Mouse (Mus musculus): Measurements from ENCODE around the gene Adrb1.
A peak's percentile ranks its signal among the peaks of the same experiment; 100 is the strongest.

The Adrb1 gene

DNA sequence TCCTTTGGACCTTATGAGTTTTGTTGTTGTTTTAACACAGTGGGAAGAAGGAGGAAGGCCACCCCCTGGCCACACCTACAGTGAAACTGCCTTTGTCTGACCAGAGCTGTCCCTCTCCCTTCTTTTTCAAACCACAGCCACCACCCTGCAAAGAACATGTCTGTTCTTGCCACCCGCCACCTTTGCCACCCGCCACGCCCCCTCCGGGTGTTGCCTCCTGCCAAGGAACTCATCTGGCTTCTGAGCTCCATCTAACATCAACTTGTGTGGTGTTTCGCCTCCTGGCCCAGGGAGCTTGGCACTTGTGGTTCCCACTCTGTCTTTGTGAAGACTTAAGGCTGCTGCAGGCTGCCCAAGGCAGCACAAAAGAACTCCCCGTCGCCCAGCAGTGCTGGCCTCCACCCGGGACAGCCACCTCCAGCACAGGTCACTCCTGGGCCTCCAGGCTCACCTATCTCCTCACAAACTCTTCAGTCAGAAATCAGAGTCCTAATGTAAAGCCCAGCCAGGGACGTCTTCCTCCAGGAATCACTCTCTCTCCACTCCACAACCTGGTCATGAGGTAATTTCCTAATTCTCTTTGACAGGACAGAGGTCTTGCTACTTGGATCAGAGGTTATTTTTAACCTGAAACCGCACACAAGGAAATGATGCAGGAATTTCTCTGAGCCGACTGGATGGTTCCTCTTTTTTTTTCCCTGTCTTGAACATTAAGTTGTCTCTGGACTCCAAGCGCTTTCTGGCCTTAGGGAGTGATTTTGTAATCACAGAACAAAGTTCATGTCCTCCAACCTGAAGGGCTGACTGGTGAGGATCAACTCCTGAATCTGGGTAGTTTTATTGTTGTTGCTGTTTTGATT, 18.5 kb upstream of the Adrb1 start:
- no peak for DNase-seq (ENCODE audit: low spot score)

DNA sequence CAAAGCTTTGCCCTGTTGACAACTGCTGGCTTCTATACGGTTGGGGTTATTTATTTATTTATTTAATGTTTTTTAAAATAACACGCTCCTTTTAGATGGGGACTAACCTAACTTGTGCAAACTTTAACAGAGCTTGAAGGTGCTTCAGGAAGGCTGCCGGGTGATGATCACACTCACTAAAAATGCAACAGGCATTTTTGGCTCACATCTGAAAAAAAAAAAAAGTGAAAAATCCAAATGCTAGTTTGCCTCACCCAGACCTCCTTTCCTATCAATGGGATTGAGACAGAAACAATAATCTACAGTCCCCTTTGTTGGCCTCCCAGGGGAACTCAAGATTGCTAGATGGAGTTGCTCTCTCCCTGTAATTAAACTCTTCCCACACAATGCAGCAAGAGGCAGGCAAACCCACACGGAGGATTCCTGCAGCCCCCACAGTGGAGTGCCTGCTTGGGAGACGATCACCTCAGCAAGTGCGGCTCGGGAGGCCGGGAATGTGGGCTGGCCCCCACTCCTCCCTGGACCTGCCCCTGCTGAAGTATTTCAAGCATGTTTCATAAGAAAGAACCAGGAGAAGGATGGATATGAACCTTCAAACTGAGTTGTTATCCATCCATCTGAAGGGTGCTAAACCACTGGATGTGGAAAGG, 16.8 kb upstream of the Adrb1 start:
- no peak for DNase-seq (ENCODE audit: low spot score)

DNA sequence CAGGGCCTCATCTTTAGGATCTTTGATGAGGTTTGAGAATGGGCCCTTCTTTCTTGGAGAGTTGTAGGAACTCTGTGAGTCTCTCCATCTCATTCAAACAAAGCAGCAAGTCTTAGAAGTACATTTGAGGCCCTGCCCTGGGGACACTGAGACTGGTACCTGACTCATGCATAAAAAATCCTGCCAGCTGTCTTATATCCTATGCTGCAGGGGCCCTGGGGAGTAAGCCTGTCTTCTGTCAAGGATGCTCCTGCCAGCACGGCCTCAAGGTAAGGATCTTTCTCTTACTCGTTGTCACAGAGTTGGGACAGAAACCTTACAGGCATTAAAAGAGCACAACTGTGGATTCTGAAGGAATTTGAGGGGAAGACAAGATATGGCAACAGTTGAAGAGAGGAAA, 13.2 kb upstream of the Adrb1 start:
- no peak for DNase-seq (ENCODE audit: low spot score)

DNA sequence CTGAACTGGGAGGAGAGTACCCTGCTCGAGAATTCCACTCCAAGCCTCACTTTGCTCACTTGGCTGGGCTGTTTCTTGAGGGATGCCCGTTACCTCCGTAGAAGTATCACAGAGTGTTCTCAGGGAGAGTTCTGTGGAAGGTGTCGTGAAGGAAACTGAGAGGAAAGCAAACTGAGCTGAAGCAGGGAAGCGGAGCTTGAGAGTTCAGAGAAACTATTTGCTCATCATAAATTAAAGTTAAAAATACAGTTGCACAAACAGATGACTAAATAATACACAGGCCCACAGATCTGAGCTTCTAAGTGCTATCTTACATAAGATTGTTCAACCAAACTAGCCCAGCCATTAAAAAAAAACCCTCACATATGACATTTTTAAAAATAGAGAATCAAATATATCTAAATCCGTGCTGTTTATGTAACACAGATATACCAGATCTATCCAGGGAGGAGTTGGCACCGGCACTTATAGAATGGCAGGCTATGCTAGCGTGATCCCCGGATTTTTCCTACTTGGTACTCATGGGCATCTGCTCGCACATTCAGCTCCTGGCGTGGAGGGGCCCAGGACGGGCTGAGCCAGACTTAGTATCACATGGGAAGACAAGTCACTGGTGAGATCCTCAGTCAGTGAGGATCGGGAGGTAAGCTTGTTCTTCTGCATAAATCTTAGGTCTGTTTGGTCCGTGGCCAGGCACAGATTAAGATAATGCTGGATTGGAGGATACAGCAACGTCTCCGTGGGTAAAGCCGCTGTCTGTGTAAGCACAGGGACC, 11.7 kb upstream of the Adrb1 start:
- no peak for DNase-seq (ENCODE audit: low spot score)

DNA sequence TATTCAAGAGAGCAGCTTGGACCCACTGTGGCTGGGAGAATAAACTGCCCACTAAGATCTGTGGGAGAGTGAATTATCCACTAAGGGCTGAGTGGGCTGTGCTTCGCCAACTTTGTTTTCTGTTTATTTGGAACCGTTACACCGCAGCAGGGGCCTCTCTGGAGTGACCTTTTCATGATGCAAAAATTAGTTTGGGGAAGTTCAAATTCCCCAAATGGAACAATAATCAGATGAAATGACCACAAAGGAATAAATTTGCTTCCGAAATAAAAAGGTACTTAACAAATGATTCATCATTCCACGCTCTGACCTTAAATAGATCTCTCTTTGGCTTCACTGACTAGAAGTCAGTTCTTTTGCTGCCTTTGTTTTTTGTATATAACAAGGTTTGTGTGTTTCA, 8.4 kb upstream of the Adrb1 start:
- DNase-seq (ENCODE audit: low spot score): no peak

DNA sequence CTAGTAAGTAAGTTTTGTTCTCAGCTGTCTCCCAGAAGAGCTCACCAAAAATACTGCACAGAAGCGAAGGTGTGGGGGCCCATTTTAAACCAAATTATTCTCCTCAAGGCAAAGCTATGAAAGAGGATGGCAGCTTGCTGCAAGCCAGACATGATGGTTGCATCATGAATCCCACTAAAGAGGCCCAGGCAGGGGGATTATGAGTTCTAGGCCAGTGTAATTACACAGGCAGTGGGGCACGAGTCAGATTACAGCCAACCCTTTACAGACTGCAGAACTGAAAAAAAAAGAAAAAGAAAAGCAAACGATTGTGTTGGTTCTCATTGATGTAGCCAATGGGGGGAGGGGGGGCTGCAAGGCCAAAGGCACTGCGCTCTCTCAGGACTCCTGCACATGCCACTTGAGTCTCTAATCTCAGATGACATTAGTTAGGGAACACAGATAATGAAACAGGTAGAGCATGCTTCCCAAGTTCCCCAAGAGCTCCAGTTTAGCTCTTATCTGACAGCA, 7.3 kb upstream of the Adrb1 start:
- DNase-seq (ENCODE audit: low spot score): no peak

DNA sequence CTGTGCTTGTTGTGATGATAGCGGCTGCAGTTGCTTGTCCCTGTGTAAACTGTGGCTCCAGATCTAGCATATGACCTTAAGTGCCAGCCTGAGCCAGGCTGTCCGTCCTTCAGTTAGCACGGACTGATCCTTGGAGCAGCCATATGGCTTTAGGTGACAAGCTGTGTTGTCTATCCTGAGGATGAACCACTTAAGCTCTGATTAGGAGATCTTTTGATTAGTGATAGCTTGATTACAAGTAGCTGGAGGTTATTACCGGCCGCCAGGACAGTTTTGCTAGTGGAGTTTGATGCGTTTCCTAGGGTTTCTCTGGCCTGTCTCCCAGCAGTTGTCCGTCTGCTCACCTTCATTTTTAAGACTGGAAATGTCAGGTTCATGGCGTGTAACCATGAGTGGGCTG, 4.0 kb upstream of the Adrb1 start:
- DNase-seq (ENCODE audit: low spot score): peak; percentile 13

DNA sequence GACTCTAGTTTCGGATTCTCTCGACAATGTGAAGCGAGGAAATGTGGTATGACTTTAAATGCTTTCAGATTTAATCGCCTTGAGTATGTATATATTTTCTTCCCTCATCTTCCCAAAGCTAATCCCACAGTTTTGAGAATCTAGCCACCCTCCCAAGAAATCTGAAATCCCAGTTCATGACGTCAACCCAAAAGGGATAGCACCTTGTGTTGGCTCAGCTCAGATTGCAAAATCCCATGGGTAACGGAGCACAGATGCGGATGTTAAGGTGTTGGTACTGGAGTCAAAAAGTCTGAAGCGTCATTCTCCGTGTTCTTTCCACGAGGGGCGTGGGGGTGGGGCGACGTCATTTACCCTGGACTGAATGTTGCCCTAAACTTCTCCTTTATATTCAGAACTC, 1.1 kb upstream of the Adrb1 start:
- no peak for DNase-seq (ENCODE audit: low spot score)

DNA sequence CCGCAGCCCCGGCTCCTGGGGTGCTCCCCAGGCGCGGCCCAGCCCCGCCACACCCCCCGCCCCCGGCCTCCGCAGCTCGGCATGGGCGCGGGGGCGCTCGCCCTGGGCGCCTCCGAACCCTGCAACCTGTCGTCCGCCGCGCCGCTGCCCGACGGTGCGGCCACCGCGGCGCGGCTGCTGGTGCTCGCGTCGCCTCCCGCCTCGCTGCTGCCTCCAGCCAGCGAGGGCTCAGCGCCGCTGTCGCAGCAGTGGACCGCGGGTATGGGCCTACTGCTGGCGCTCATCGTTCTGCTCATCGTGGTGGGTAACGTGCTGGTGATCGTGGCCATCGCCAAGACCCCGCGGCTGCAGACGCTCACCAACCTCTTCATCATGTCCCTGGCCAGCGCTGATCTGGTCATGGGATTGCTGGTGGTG, 300 bp downstream of the Adrb1 start:
- no peak for DNase-seq (ENCODE audit: low spot score)

DNA sequence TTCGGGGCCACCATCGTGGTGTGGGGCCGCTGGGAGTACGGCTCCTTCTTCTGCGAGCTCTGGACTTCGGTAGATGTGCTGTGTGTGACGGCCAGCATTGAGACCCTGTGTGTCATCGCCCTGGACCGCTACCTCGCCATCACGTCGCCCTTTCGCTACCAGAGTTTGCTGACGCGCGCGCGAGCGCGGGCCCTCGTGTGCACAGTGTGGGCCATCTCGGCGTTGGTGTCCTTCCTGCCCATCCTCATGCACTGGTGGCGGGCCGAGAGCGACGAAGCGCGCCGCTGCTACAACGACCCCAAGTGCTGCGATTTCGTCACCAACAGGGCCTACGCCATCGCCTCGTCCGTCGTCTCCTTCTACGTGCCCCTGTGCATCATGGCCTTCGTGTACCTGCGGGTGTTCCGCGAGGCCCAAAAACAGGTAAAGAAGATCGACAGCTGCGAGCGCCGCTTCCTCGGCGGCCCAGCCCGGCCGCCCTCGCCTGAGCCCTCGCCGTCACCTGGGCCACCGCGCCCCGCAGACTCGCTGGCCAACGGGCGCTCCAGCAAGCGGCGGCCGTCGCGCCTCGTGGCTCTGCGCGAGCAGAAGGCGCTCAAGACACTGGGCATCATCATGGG, 822 bp downstream of the Adrb1 start:
- DNase-seq (ENCODE audit: low spot score): no peak

DNA sequence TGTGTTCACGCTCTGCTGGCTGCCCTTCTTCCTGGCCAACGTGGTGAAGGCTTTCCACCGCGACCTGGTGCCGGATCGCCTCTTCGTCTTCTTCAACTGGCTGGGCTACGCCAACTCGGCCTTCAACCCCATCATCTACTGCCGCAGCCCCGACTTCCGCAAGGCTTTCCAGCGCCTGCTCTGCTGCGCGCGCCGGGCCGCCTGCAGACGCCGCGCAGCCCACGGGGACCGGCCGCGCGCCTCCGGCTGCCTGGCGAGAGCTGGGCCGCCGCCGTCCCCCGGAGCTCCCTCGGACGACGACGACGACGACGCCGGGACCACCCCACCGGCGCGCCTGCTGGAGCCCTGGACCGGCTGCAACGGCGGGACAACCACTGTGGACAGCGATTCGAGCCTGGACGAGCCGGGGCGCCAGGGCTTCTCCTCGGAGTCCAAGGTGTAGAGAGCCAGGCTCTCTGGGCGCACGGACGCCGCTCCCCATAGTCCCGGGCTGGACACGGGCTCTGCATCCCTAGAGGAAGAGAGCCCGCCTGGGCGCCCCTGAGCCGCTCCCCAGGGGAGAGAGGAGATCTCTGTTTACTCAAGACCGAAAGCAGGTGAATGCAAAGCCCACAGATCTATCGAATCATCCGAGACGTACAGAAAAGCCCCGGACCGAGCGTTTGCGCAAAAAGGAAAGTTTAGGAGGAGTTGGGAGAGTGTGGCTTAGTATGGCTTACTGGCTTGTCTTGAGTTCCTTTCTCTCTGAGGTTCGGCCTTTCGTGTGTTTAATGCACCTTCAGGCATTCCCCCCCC, 1.5 kb downstream of the Adrb1 start:
- DNase-seq (ENCODE audit: low spot score): peak; percentile 12

DNA sequence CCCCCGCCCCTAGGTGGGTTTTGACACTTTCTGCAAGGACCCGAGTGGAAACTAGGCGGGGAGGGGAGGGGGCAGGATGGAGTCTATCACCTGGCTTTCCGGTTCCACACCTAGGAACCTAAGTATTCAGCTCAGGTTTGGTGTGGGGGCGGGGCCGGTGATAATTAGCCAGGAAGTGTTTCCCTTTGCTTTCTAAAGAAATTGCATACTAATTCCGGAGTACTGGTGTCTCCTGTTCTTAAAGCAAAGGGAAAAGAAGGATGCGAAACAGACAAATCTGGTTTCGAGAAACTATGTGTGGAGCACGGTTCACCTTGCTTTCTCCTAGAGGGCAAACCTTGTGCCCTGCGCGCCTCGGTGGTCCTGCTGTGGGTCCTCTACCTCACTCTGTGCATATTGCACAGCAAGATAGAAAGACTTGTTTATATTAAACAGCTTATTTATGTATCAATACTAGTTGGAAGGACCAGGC, 2.2 kb downstream of the Adrb1 start:
- DNase-seq (ENCODE audit: low spot score): no peak

DNA sequence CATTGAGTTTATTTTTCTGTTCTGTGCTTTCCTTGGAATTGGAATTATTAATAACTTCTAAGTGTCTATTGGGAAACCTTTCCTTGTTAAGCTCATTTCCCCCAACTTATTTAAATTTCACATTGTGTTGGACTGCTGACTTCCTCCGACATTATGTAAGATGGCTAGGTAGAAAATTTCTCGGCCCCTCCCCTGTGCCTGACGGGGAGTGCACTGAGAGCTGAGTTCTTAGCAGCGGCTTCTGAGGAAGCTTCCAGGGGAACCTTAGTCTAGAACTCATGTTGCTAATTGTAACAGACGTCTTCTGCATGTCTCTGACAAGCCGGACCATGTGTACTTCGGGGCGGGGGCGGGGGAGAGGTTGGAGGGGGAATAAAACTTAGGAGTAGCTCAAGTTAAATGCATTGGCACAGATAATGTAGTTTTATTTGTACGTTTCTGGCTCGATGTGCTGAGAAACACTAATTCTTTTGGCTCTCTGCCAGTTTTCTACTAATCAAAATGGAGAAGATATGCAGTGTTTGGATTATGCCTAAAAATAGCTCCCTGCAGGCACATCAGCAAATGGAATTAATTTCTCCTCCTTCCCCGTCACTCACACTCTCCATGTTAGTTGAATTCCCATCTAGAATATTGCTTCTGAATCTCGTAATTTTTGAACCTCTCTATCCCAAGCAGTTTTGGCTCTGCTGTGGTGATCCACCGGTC, 5.3 kb downstream of the Adrb1 start:
- no peak for DNase-seq (ENCODE audit: low spot score)

DNA sequence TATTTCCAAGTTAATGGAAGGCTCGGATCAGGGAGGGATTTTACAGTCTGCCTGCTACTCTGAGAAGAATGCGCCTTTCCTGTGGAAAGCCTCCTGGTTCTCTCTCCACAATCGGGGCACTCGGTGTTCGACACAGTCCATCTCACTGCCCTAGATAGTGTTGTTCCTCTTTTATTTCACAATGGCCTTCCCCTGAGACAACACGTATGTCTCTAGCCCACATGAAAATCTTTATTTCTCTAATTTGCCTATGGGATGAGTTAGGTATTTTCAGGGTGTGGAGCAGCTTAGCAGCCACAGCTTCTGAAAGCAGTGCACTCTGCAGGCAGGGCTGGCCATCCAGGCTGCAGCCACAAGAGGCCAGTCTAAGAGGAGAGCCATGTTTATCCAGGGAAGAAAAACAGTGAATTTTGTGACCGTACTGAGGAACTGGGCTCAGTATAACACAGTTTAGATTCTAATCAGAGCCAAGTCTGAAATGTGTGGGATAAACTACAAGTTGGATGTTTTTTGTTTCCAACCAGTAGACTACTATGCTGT, 12.1 kb downstream of the Adrb1 start:
- DNase-seq (ENCODE audit: low spot score): no peak

DNA sequence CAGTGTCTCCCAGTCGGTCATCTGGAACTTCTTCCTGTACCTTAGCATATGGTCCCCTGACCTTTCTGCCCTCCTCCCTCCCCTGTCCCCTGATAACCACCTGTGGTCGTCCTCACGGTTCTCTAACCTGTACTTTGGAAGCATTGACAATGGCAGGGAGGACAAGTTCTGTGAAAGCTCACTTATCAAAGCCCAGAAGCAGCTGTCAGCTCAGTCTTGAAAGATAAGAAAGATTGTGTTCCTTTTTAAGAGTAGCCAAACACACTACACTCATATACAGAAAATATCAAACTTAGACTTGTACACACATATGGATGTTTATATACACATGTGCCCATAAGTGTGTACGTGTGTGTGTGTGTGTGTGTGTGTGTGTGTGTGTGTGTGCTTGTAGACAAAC, 13.7 kb downstream of the Adrb1 start:
- no peak for DNase-seq (ENCODE audit: low spot score)

DNA sequence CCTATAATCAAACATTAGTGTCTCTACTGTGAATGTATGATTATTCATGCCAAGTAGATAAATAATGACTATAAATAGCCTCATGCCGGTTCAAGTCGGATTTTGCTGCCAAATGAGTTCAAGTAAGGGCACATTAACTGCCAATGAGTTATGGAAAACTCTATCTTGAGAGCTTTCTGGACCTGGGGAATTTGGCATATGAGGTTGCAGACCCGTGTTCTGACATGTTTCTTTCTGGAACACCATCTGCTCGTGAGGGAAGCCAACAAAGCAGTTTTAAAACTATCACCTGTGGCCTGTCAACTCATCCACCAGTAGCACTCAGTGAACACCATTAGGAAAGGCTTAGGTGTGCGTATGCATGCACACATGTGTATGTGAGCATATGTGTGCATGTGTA, 14.3 kb downstream of the Adrb1 start:
- DNase-seq (ENCODE audit: low spot score): no peak

DNA sequence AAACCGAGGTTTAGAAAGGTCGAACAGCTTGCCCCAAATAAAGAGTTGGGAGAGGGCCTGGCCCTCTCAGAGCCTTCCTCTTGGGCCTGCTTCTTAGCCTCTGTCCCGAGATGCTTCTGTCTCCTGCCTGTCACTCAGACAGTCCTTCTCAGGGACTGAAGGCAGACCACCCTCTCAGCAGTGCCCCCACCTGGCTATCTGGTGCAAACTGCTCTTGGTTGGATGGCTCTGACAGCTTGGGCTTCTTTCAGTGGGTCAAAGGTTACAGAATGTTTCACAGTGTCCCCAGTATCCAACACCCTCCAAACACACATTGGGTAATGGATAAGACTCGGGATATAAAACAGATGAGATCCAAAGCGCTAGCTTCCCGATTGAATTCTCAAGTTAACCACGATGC, 23.1 kb downstream of the Adrb1 start:
- no peak for DNase-seq (ENCODE audit: low spot score)

DNA sequence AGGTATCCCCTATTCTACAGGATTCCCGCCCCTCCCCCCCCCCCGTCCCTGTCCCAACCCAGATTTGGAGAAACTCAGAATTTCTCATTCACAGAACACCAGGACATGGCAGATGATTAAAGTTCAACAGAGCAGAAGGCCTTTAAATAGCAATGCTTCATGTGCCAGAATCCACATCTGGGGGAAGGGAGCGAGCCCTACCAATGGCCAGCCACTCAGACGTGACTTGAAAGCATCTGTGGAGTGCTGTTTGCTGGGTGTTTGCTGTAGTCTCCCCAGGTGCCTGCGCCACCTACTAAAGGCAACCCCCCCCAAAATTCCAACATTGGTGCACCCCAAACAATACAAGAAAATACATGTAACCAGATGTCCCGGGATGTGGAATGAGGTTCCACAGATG, 23.5 kb downstream of the Adrb1 start:
- no peak for DNase-seq (ENCODE audit: low spot score)

DNA sequence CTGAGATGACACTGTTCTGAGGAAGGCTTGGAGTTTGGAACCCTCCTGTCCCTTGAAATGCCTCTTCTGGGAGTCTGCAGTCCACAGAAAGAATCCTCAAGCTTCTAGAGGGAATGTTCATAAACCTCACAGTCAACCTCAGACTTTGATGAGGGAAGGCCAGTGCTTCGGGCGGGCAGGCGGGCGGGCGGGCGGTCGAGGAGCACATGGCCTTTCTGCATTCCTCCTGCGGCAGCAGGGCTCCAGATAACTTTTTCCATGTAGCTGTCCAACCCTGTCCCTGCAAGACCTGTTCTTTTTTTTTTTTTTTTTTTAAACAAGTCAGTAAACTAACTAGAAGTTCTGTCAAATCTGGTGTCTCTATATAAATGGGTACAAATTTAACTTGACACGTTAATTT, 24.6 kb downstream of the Adrb1 start:
- no peak for DNase-seq (ENCODE audit: low spot score)

DNA sequence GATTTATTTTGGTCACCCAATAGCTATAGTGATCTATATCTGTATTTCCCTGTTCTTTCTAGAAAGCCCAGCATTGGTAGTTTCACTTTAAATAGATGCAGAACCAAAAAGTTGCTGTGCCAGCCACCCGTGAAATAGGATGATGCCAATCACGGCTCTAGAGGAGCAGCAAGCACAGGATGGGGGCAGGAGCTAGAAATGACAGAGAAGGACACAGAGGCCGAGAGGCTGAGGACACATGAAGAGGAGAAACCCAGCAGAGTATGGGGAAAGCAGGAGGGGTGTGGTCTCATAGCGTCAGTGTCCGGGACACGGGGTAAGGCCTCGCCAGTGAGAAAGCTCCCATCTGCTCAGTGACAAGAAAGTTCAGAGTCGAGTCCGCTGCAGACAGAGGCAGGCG, 25.9 kb downstream of the Adrb1 start:
- DNase-seq (ENCODE audit: low spot score): no peak
